Mouse (Mus musculus) erythroblast, embryonic 14.5 days (primary cell): ENCODE data around the gene Dicer1. TPM values are rescaled to one million over a fixed set of nuclear protein-coding genes. Genes with fewer than 3 reads are reported as not detected.
"Not testable (repeated sequence)": the region's sequence is repeated elsewhere in the genome, so short reads cannot be mapped to it uniquely, and the experiment has no call there.

ENCODE experiments used
- H3K27me3 ChIP-seq: 2 replicates; pipeline ENCODE4 v1.6.1; 2012; ENCODE audit warnings: inconsistent platforms; ENCODE audit not compliant: control insufficient read depth
- H3K36me3 ChIP-seq: 2 replicates; pipeline ENCODE4 v1.6.1; 2012; ENCODE audit warnings: mild to moderate bottlenecking, inconsistent platforms; ENCODE audit not compliant: control insufficient read depth
- H3K4me1 ChIP-seq: 2 replicates; pipeline ENCODE4 v1.6.1; 2012; ENCODE audit warnings: inconsistent platforms; ENCODE audit not compliant: control insufficient read depth
- H3K4me3 ChIP-seq: replicated peaks from 2 replicates; pipeline ENCODE3; 2012; ENCODE audit warnings: moderate library complexity, mild to moderate bottlenecking, inconsistent platforms
- H3K9me3 ChIP-seq: 2 replicates; pipeline ENCODE4 v1.6.1; 2012; ENCODE audit warnings: low read length, inconsistent platforms, mixed read lengths; ENCODE audit not compliant: control insufficient read depth
- GATA1 ChIP-seq: IDR thresholded peaks from 2 replicates; pipeline ENCODE4 v1.6.1; 2012; ENCODE audit warnings: low read length, inconsistent platforms, mixed read lengths
- TAL1 ChIP-seq: IDR thresholded peaks from 3 replicates; pipeline ENCODE4 v1.6.1; 2012; ENCODE audit warnings: low read length, inconsistent platforms, mixed read lengths
- polyA plus RNA-seq: library from polyadenylated mRNA; stranded (reverse); fragments of >175 nt; gene quantifications from 2 replicates; pipeline ENCODE4 v1.2.3, GENCODE M21; 2012

The Dicer1 gene
- polyA plus RNA-seq, 1 experiment: 0.42 TPM

- H3K4me3 ChIP-seq: no peak overlapping the region
- no peaks in the 10 kb centered on the region for H3K9me3 ChIP-seq
- no peak for TF ChIP-seq TAL1
- TF ChIP-seq GATA1: no peak
- H3K4me1 ChIP-seq: no peaks in the 10 kb centered on the region
- peaks cover 94% of the 10 kb centered on the region for H3K36me3 ChIP-seq
- H3K27me3 ChIP-seq: no peaks in the 10 kb centered on the region
Observed at GRCm38 (mm10) chr12:104731782-104732181, 20.0 kb downstream of the Dicer1 start.

GRCm38 (mm10) chr12:104726436-104726835 is 25.3 kb downstream of the Dicer1 start:
- not testable (repeated sequence) for H3K4me3 ChIP-seq, H3K9me3 ChIP-seq, H3K4me1 ChIP-seq, H3K27me3 ChIP-seq
- peaks cover 85% of the 10 kb centered on the region for H3K36me3 ChIP-seq

- H3K36me3 ChIP-seq: peaks cover 82% of the 10 kb centered on the region
- no peak overlapping the region for H3K4me3 ChIP-seq
- H3K9me3 ChIP-seq: no peaks in the 10 kb centered on the region
- no peaks in the 10 kb centered on the region for H3K27me3 ChIP-seq
- no peaks in the 10 kb centered on the region; the same call in 1 of the 2 replicates for H3K4me1 ChIP-seq
- TF ChIP-seq TAL1 (no peak), GATA1 (no peak)
Observed at GRCm38 (mm10) chr12:104722056-104722455, 29.7 kb downstream of the Dicer1 start.

GRCm38 (mm10) chr12:104721011-104721410 is 30.7 kb downstream of the Dicer1 start:
- no peaks in the 10 kb centered on the region; the same call in 1 of the 2 replicates for H3K4me1 ChIP-seq
- peaks cover 83% of the 10 kb centered on the region for H3K36me3 ChIP-seq
- H3K9me3 ChIP-seq: no peaks in the 10 kb centered on the region
- TF ChIP-seq GATA1: no peak
- H3K4me3 ChIP-seq: no peak overlapping the region
- H3K27me3 ChIP-seq: no peaks in the 10 kb centered on the region

- H3K4me1 ChIP-seq: no peaks in the 10 kb centered on the region; the same call in 1 of the 2 replicates
- TF ChIP-seq TAL1 (no peak), GATA1 (no peak)
- no peaks in the 10 kb centered on the region for H3K9me3 ChIP-seq
- H3K4me3 ChIP-seq: no peak overlapping the region
- H3K27me3 ChIP-seq: no peaks in the 10 kb centered on the region
- peaks cover 89% of the 10 kb centered on the region for H3K36me3 ChIP-seq
Observed at GRCm38 (mm10) chr12:104718956-104719355, 32.8 kb downstream of the Dicer1 start.

GRCm38 (mm10) chr12:104716409-104716808 is 35.3 kb downstream of the Dicer1 start:
- no peak for TF ChIP-seq TAL1
- no peak for TF ChIP-seq GATA1
- peaks cover 92% of the 10 kb centered on the region for H3K36me3 ChIP-seq

GRCm38 (mm10) chr12:104715453-104715852 is 36.3 kb downstream of the Dicer1 start:
- peaks cover 93% of the 10 kb centered on the region for H3K36me3 ChIP-seq
- H3K4me3 ChIP-seq: no peak overlapping the region
- TF ChIP-seq TAL1: no peak
- TF ChIP-seq GATA1: no peak
- H3K9me3 ChIP-seq: no peaks in the 10 kb centered on the region
- H3K27me3 ChIP-seq: no peaks in the 10 kb centered on the region
- no peaks in the 10 kb centered on the region; the same call in 1 of the 2 replicates for H3K4me1 ChIP-seq

More at GRCm38 (mm10) chr12:104716409-104716808, 35.3 kb downstream of the Dicer1 start:
- H3K4me3 ChIP-seq: no peak overlapping the region
- no peaks in the 10 kb centered on the region; the same call in 1 of the 2 replicates for H3K4me1 ChIP-seq
- H3K9me3 ChIP-seq: no peaks in the 10 kb centered on the region
- no peaks in the 10 kb centered on the region for H3K27me3 ChIP-seq

- Histone ChIP-seq H3K4me1 (peaks cover 8% of the 10 kb centered on the region), H3K4me3 (no peak overlapping the region), H3K36me3 (peaks cover 93% of the 10 kb centered on the region), H3K27me3 (no peaks in the 10 kb centered on the region), H3K9me3 (no peaks in the 10 kb centered on the region)
- no peak for TF ChIP-seq TAL1
- no peak for TF ChIP-seq GATA1
Observed at GRCm38 (mm10) chr12:104700266-104700665, 51.5 kb downstream of the Dicer1 start.

GRCm38 (mm10) chr12:104699753-104700152 is 52.0 kb downstream of the Dicer1 start:
- H3K4me1 ChIP-seq: peaks cover 8% of the 10 kb centered on the region
- TF ChIP-seq TAL1: no peak
- no peaks in the 10 kb centered on the region for H3K9me3 ChIP-seq
- no peaks in the 10 kb centered on the region for H3K27me3 ChIP-seq
- peaks cover 95% of the 10 kb centered on the region for H3K36me3 ChIP-seq
- no peak overlapping the region for H3K4me3 ChIP-seq

GRCm38 (mm10) chr12:104695514-104695913 is 56.2 kb downstream of the Dicer1 start:
- Histone ChIP-seq H3K36me3 (peaks cover 94% of the 10 kb centered on the region), H3K27me3 (no peaks in the 10 kb centered on the region), H3K4me3 (no peak overlapping the region), H3K9me3 (no peaks in the 10 kb centered on the region), H3K4me1 (peaks cover 8% of the 10 kb centered on the region)
- no peak for TF ChIP-seq TAL1
- no peak for TF ChIP-seq GATA1
